Mouse (Mus musculus) skeletal muscle tissue, adult 2 months (tissue): ENCODE data around the gene Cpa5.

Source experiments
- DNase-seq: peaks from one replicate; pipeline ENCODE4 v3.0.0-alpha.2; 2012; ENCODE audit warnings: low read depth, low spot score

Cpa5 gene

DNA sequence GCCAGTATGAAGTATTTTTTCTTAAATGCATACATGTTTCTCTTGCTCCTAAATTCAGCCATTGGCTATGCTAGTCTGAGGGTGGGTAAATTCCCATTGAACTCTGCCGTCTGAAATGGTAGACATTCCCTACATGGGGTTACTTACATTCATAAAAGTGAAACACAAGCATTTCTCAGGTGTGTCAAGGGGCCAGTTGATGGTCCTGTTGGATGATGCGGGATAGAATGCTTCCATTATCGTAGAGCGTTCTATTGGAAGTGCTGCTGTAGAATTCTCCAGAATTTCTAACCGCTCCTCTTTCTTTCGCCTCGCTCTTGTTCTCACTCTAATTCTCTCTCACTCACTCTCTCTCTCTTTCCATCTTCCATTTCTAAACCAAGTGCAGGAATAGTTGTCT is at the start of gene Cpa5:
Cpa5 (plus strand) TSS at position 301 of the 400 bp plus-strand sequence.
- no peak for DNase-seq

DNA sequence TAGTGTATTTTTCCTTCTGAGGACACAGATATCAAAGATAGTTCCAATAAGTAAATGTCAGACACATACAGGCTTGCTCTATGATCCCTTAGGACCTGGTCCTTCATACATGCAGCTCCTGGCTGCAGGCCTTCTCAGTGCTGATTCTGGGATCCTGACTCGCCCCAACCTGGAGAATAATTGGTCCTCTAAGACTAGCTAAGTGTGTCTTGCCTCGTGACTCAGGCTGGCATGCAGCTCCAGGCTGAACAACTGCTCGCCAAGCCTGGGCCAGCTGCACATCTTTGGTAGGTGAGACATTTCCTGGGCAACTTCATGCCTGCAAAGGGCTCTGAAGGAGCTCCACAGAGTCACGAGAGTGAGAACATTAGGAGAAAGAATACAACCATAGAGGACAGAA is 48.7 kb upstream of the Cpa5 start:
- no peak for DNase-seq

DNA sequence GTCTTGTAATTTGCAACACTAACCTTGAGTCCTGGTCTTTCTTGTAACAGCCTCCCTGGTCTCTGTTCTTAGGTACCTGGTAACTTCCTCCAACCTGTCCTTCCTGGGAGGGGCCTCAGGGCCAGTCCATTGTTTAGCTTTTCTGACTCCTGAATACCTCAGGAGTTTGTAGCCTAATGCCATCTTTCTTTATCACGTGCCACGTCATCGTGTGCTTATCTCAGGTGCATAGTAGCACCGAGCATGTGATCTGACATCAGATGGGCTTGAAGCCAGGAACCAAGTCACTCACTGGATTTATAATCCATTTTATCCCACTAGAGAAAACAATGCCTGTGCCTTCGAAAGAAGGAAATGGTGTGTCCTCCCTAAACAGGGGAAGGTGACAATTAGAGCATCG is 47.2 kb upstream of the Cpa5 start:
- no peak for DNase-seq

- no peak for DNase-seq
These were observed 46.8 kb upstream of the Cpa5 start for GRCm38 (mm10) chr6:30564051-30564450.

GRCm38 (mm10) chr6:30568069-30568468 is 42.7 kb upstream of the Cpa5 start, which contains the start of gene Cpa4:
Cpa4 (plus strand) TSS chr6:30568369.
- DNase-seq: no peak

DNA sequence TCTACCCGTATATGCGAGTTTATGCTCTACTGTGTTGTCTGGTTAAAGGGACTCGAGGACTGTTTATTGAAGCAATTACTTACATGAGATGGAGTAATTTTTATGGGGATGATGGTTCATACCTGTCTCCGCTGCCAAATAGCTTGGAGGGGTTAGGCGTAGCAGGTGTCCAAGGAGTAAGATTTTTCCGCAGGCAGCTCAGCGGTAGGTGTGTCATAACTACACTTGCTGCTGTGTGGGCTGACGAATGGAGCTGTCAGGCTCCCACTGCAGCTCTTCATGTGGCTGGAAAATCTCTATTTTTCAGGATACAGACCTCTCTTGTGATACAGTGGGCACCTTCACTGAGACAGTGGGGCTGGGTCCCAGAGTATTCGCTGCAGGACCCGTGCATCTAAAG is 41.5 kb upstream of the Cpa5 start:
- DNase-seq: no peak

- no peak for DNase-seq
These were observed 40.8 kb upstream of the Cpa5 start for GRCm38 (mm10) chr6:30570012-30570411.

DNA sequence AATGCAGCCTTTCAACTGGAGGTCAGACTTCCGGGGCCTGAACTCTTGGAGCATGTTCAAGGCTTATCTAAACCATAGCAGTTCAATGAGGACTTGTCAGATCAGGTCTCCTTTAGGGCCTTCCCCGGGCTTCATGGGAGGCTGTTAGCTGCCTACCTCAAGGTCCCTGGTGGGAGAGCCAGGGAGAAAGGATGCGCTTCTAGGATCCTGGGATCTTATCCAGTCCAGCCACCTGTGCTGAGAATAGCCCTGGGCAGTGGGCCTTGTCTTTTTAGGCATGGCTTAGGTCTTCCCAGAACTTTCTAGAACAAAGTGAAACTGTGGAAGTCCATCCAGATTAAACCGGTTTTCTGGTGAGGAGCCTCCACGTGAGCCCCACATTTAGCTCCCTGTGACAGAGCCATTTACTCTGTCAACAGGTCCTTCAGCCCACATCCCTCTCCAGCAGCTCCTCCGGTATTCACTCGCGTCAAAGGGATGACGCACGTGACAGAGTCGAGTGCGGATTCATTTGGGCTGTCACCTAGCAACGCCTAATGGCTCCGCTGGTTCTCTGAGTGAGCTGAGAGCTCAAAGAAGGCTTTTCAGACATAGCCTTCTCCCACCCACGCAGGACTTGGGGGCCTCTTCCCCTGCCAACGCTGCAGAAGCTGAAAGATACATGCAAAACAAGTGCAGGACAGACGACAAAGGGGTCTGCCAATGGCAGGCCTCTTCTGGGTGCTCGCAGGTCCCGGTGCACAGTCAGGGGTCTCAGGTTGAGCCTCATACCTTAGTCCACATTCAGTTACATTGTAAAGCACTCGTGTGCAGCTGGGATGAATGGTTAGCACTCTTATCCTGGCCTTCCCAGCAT is 38.1 kb upstream of the Cpa5 start:
- DNase-seq: no peak

DNA sequence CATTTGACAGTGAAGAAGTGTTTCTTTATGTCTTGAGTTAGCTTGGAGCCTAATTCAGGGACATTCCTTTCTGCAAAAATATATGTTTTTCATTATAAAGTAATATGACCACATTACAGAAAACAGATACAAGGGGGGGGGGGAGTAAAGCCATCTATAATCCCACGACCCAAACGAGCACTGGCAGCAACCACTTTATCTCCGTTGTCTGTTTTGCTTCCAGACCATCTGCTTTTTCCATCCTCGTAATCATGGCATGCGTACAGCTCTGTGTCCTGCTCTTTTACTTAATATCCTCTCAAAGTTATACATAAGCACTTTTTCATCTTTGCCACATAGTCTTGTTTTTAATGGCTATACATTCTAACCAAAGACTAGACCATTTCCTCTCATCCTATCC is 37.4 kb upstream of the Cpa5 start:
- no peak for DNase-seq

DNA sequence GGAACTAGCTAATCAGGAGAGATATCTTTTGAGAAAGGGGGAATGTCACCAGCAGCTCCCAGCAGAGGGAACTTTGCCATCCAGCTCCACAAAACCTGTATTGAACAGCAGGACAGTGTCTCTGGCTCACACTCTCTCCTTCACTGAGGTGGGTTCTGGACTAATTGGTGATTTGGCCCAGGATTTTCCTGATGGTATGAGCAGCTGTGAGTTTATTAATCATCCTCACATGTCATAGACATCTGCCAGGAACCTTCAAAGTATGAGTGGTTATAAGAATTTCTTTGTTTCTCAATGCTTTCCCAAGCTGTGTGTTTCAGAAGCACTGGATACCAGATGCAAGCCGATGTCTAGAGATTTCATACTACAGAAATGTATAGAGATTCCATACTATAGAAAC is 35.9 kb upstream of the Cpa5 start:
- no peak for DNase-seq

- no peak for DNase-seq
These were observed 34.2 kb upstream of the Cpa5 start for GRCm38 (mm10) chr6:30576477-30577203.

GRCm38 (mm10) chr6:30579961-30580840 is 30.6 kb upstream of the Cpa5 start:
- DNase-seq: no peak

- no peak for DNase-seq
These were observed 30.0 kb upstream of the Cpa5 start for GRCm38 (mm10) chr6:30580841-30581176.

DNA sequence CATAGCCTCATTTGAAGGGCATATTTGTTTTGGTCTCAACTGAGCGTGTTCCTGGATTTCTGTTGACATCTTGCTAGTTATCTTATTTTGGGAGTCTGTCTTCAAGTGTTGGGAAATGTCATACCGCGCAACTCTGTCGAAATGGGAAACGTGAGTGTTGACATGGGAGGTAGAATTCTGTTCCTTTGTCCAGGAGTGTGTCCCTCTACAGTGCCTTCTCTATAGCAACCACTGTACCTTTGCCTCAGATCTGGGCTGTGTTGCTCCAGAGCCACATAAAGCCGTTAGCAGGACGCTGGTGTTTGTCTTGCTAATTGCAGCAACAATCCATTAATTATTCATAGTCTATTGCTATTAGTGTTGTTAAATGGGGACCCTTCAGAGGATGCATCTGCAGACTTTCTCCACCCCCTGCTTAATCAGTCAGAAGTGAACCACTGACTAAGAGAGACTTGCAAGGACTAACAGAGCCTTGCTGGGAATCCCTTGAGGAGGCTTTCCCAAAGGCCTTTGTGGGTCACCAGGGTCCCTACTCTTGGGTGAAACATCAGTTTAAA is 23.8 kb upstream of the Cpa5 start:
- no peak for DNase-seq

GRCm38 (mm10) chr6:30589819-30590218 is 21.0 kb upstream of the Cpa5 start:
- DNase-seq: no peak

- no peak for DNase-seq
These were observed 18.9 kb upstream of the Cpa5 start for GRCm38 (mm10) chr6:30591851-30592404.

DNA sequence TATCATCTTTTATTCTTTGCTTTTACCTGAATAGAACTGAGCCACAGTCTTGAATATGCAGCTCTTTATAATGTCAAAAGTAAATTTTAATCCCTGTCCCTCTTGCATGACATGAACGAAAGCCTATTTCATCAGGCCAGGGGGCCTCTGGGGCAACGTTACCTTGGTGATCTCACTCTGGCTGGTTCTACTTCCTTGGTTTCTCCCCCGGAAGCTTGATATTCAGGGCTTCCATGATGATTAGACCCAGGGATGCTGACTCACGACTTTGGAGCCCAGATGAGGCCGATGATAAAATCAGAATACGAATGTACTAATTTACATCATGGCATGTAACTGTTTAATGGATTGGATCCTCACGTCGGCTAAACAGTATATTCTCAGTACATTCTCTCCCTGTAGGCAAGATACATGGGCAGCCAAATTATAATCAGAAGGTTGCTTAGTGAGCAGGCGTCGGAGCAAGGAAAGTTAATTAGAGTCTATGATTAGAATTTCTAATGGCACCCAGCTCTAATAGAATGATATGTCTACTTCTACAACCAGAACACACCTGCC is 18.3 kb upstream of the Cpa5 start:
- DNase-seq: no peak

DNA sequence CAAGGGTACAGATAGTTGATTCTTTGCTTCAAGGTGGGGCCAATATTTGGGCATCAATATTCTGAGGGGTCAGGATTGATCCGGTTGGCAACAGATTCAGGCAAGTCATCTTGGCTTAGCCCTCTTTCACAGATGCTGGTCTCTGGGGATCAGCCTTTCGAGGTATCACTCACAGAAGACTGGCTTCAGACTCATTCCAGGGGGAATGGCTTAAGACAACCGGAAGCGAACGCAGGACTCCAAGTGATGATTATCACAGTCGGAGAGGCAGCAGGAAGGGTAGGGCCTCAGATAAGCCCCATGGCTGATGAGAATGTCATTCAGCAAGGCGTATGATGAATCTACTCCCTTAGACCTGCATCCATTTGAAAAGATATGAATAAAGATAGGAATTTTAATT is 16.4 kb upstream of the Cpa5 start:
- DNase-seq: no peak

DNA sequence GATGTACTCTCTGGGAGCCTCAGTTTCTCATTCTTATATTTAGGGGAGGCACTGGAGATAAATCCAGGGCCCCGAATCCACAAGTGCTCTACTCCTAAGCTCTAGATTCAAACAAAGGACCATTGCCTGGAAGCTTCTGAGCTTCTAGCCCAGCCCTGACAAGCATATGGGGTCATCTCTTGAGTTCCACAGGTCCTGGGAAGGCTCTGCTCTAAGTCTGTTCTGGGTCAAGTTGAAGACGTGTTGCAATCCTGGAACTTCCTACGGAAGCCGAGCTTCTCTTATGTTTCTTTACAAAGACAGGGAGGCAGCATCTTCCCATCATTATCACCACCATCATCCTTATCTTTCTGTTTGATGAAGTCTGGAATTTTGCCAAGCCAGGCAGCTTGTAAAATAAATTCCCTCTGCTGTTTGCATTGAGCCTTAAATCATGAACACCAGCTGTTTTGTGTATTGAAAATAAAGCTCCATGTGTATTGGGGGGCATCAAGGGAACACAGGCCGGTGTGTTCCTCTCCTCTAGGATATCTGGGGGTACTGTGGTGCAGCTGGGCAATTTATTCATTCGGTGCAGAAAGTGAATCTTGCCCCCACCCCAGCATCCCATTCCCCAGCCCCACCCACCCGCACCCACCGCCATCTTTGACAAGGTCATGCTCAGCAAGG is 14.4 kb upstream of the Cpa5 start:
- no peak for DNase-seq

GRCm38 (mm10) chr6:30600033-30600432 is 10.8 kb upstream of the Cpa5 start:
- no peak for DNase-seq

- no peak for DNase-seq
These were observed 9.8 kb upstream of the Cpa5 start for GRCm38 (mm10) chr6:30600995-30601394.
